Mouse (Mus musculus) lung, postnatal 0 days (tissue): ENCODE data around the gene Scube3.

ENCODE experiments used
- CTCF ChIP-seq: IDR thresholded peaks from 2 replicates; pipeline ENCODE4 v1.5.1; 2016; ENCODE audit warnings: antibody characterized with exemption, mild to moderate bottlenecking
- EP300 ChIP-seq: IDR thresholded peaks from 2 replicates; pipeline ENCODE4 v1.6.1; 2016; ENCODE audit warnings: antibody characterized with exemption, mild to moderate bottlenecking, control low read depth

GRCm38 (mm10) chr17:28096418-28096817, 45.5 kb upstream of the Scube3 start:
- no peak for TF ChIP-seq CTCF
- TF ChIP-seq EP300 = no peak
